Mouse (Mus musculus) ovary, adult 2 months (tissue): ENCODE data around the gene Mrps5. TPM values are rescaled to one million over a fixed set of nuclear protein-coding genes. Genes with fewer than 3 reads are reported as not detected.

Experiments used
- polyA plus RNA-seq: library from polyadenylated mRNA; depleted of rRNA; stranded (reverse); fragments of >200 nt; gene quantifications from 2 replicates; pipeline ENCODE4 v1.2.3, GENCODE M21; 2012; rRNA removed

Gene Mrps5
- 46.1 and 71.2 TPM in 2 replicates for polyA plus RNA-seq

GRCm38 (mm10) chr2:127586694-127587513 lies at the start of gene Mrps5, which contains the start of gene Zfp661:
TSS of gene Mrps5 (plus strand) at chr2:127587222.
TSS of gene Zfp661 (minus strand) at chr2:127587094.

GRCm38 (mm10) chr2:127541185-127541584 lies 45.8 kb upstream of the Mrps5 start, which contains the start of gene Prom2:
TSS of gene Prom2 (minus strand) at chr2:127541467.

GRCm38 (mm10) chr2:127656086-127656720 lies 69.2 kb downstream of the Mrps5 start, which contains the start of gene Mal:
TSS of gene Mal (minus strand) at chr2:127656695.

Other genes starting within 250 kb of the Mrps5 start
- gene Astl, start 248.6 kb upstream of the Mrps5 start, polyA plus RNA-seq, result 17.6 and 21.6 TPM in 2 replicates
- gene Adra2b, start 224.0 kb upstream of the Mrps5 start, polyA plus RNA-seq, result 0.50 and 0.56 TPM in 2 replicates
- gene Gpat2, start 162.0 kb upstream of the Mrps5 start, polyA plus RNA-seq, result 2.0 and 2.4 TPM in 2 replicates
- gene Fahd2a, start 142.7 kb upstream of the Mrps5 start, polyA plus RNA-seq, result 21.6 and 24.4 TPM in 2 replicates
- gene Kcnip3, start 65.1 kb upstream of the Mrps5 start, polyA plus RNA-seq, result 32.2 and 33.3 TPM in 2 replicates
- gene Prom2, start 45.8 kb upstream of the Mrps5 start, polyA plus RNA-seq, result 3.0 and 3.2 TPM in 2 replicates
- 2.7 and 3.5 TPM in 2 replicates for gene Zfp661, start 128 bp upstream of the Mrps5 start, polyA plus RNA-seq
- 3.4 and 4.1 TPM in 2 replicates for gene Mal, start 69.5 kb downstream of the Mrps5 start, polyA plus RNA-seq
- 8.7 and 8.9 TPM in 2 replicates for gene Mall, start 142.7 kb downstream of the Mrps5 start, polyA plus RNA-seq
- gene Nphp1, start 201.7 kb downstream of the Mrps5 start, polyA plus RNA-seq, result 10.3 and 13.9 TPM in 2 replicates
- gene Mtln, start 205.3 kb downstream of the Mrps5 start, polyA plus RNA-seq, result 82.7 and 135 TPM in 2 replicates
- 0.53 and 1.5 TPM in 2 replicates for gene Bub1, start 244.6 kb downstream of the Mrps5 start, polyA plus RNA-seq